Mouse (Mus musculus) cortical plate, adult 2 months (tissue): ENCODE measurements around the gene Rufy1.

ENCODE experiments used
- CTCF ChIP-seq: fragments of 200-500 bp; IDR thresholded peaks from 2 replicates; pipeline ENCODE4 v1.5.1; 2011; ENCODE audit warnings: mild to moderate bottlenecking, control low read depth, low read length; ENCODE audit not compliant: insufficient read depth; ENCODE audit errors: extremely low read depth
- POLR2A ChIP-seq: fragments of 200-500 bp; IDR thresholded peaks from 2 replicates; pipeline ENCODE4 v1.6.1; 2011; ENCODE audit warnings: mild to moderate bottlenecking, low read length, control low read depth; ENCODE audit not compliant: insufficient read depth; ENCODE audit errors: extremely low read depth

DNA sequence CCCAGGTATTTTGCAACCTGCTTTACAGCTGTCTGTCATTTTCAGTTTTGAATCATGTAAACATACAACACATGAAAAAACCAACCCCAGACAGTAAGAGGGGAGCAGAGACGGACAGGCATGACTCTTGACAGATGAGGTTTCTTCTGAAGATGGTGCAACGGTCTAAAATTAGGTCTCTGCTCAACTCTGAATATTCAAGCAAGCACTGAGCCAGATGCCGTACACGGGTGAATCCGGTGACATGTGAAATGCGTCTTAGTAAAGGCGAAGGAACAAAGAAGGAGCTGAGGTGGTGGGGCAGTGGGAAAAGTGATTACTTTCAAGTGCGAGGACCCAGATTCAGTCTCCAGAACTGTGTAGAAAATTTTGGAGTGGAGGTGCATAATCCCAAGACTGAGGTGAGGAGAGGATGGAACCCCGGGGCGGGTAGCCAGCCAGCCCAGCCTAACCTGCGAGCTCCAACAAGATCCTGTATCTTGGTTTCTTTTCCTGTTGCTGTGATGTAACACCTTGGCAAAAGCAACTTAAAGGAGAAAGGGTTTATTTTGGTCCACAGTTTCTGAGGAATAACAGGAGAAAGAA is 46.7 kb upstream of the Rufy1 start:
- TF ChIP-seq POLR2A (no peak), CTCF (no peak)
